In genomic region chr7:81542934-81543333, GRCm38 (mm10) we compare ENCODE assay signal across 24 mouse cellular contexts. TPM values are rescaled to one million over a fixed set of nuclear protein-coding genes. Genes with fewer than 3 reads are reported as not detected.
"Had no signal": no experiment of that assay in that cellular context is flagged by ENCODE, and none has a peak within 500 bp of the region (broad histone marks: within the 10 kb centered on the region; RNA-seq: fewer than 3 reads in every experiment).

No protein-coding gene starts in this region.

- H3K36me3 ChIP-seq: lung, embryonic 15.5 days; midbrain, embryonic 13.5 days; midbrain, embryonic 15.5 days; neural tube, embryonic 12.5 days; stomach, embryonic 15.5 days had no signal

- H3K4me3 ChIP-seq: lung, embryonic 15.5 days; megakaryocyte, embryonic 14.5 days; midbrain, embryonic 13.5 days; midbrain, embryonic 15.5 days; neural tube, embryonic 12.5 days; stomach, embryonic 15.5 days had no signal

- H3K27ac ChIP-seq: lung, embryonic 15.5 days; macrophage; midbrain, embryonic 13.5 days; midbrain, embryonic 15.5 days; neural tube, embryonic 12.5 days; stomach, embryonic 15.5 days; stomach, postnatal 0 days had no signal

- H3K9me3 ChIP-seq: lung, embryonic 15.5 days; megakaryocyte, embryonic 14.5 days; midbrain, embryonic 13.5 days; midbrain, embryonic 15.5 days; neural tube, embryonic 12.5 days; stomach, embryonic 15.5 days had no signal

- DNase-seq: lung, adult 2 months; lung, postnatal 14 days; lung, postnatal 36 days; right cerebral cortex, postnatal 14 days; thymus, adult 2 months; thymus, postnatal 25 days; thymus, postnatal 4 days had no signal

- H3K27me3 ChIP-seq: lung, embryonic 15.5 days; midbrain, embryonic 13.5 days; midbrain, embryonic 15.5 days; neural tube, embryonic 12.5 days; stomach, embryonic 15.5 days had no signal

- ATAC-seq: lung, postnatal 0 days; midbrain, embryonic 13.5 days; midbrain, embryonic 15.5 days had no signal

- H3K4me1 ChIP-seq: lung, embryonic 15.5 days; stomach, embryonic 15.5 days had no signal

- H3K4me2 ChIP-seq: lung, embryonic 15.5 days; midbrain, embryonic 13.5 days; midbrain, embryonic 15.5 days; neural tube, embryonic 12.5 days; stomach, embryonic 15.5 days had no signal

- H3K9ac ChIP-seq: lung, embryonic 15.5 days; midbrain, embryonic 13.5 days; midbrain, embryonic 15.5 days; neural tube, embryonic 12.5 days; stomach, embryonic 15.5 days had no signal

RNA-seq across cellular contexts. Expression of gene BC048679, which starts 44.9 kb away (rescaled TPM):
- total RNA-seq: megakaryocyte progenitor cell, adult 5-6 weeks; midbrain, postnatal 0 days; monocyte, adult 5-6 weeks; neutrophil, adult 5-6 weeks had no signal
- polyA plus RNA-seq: liver, embryonic 16.5 days; lung, adult 2 months; lung, embryonic 15.5 days; lung, postnatal 0 days; macrophage; midbrain, embryonic 13.5 days; midbrain, embryonic 15.5 days; midbrain, postnatal 0 days; neural tube, embryonic 12.5 days; neural tube, embryonic 14.5 days; spleen, adult 2 months; stomach, embryonic 15.5 days; stomach, postnatal 0 days; thymus, adult 2 months; urinary bladder, adult 2 months had no signal

RNA-seq across cellular contexts. Expression of gene Ap3b2, which starts 49.2 kb away (rescaled TPM):
- total RNA-seq: megakaryocyte progenitor cell, adult 5-6 weeks; monocyte, adult 5-6 weeks; neutrophil, adult 5-6 weeks had no signal
- polyA plus RNA-seq: macrophage; spleen, adult 2 months had no signal
